Mouse (Mus musculus) adrenal gland, adult 10 weeks (tissue): ENCODE measurements around the gene Hist3h2a. TPM values are rescaled to one million over a fixed set of nuclear protein-coding genes. Genes with fewer than 3 reads are reported as not detected.

Experiments
- polyA plus RNA-seq: library from polyadenylated mRNA; stranded (reverse); fragments of 350-450 nt; fragmentation: Illumina TruSeq; extraction: RNeasy Lipid Tissue Mini Kit (QIAGEN cat#74804); gene quantifications from one replicate; pipeline ENCODE4 v1.2.3, GENCODE M21; 2014; ENCODE audit warnings: low read depth, low replicate concordance

Hist3h2a gene
- 13.1 TPM for polyA plus RNA-seq

DNA sequence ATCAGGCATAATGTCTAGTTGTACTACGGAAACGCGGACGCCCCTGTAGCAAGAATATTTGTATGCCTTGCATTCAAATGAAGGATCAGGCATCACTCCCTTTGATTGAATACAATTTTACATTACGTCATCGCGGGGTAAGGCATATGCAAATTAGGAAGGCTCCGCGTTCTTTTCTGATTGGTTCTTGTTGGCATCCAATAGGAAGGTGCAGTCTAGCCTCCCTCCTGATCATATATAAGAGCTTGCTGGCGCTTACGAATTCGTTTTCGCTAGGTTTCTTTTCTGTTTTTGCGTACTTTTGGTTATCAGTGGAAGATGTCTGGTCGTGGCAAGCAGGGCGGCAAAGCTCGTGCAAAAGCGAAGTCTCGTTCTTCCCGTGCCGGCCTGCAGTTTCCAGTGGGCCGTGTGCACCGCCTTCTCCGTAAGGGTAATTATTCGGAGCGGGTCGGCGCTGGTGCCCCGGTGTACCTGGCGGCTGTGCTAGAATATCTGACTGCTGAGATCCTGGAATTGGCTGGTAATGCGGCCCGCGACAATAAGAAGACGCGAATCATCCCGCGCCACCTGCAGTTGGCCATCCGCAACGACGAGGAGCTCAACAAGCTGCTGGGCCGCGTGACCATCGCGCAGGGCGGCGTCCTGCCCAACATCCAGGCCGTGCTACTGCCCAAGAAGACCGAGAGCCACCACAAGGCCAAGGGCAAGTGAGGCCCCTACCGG lies at the start of gene Hist3h2a, which contains the start of gene Trim17:
Gene Hist3h2a (plus strand): TSS at position 266 of the 723 bp plus-strand sequence.
Gene Trim17 (plus strand): TSS at position 266 of the 723 bp plus-strand sequence.

DNA sequence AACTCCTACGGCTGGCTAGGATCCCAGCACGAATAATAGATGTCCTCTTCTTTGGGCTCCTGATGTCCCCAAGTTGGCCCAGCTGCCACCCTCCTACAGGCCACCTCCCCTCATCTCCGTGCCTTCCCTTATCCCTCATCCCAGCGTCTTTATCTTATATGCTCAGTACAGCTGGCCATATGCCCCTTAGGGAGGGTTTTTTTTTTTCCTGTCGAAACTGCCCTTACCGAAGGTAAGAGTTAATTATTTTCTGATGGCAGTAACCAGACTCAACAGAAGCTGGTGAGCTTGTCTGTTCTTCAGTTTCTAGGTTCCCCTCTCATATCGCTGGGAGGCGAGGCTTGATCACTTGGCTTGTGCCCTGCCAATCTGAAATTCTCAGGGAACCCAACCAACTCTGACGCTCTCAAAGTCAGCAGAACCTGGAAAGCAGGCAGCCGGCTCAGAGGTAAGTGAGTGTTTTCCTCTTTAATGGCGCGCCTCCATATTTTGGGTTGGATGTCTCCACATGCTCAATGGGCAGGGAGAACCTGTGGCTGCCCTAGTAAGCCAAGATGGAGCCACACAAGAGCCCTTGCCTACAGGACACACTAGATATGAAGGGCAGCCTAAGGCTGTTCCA lies 36.6 kb upstream of the Hist3h2a start, which contains the start of gene Btnl10:
Gene Btnl10 (plus strand): TSS at position 164 of the 622 bp plus-strand sequence.

DNA sequence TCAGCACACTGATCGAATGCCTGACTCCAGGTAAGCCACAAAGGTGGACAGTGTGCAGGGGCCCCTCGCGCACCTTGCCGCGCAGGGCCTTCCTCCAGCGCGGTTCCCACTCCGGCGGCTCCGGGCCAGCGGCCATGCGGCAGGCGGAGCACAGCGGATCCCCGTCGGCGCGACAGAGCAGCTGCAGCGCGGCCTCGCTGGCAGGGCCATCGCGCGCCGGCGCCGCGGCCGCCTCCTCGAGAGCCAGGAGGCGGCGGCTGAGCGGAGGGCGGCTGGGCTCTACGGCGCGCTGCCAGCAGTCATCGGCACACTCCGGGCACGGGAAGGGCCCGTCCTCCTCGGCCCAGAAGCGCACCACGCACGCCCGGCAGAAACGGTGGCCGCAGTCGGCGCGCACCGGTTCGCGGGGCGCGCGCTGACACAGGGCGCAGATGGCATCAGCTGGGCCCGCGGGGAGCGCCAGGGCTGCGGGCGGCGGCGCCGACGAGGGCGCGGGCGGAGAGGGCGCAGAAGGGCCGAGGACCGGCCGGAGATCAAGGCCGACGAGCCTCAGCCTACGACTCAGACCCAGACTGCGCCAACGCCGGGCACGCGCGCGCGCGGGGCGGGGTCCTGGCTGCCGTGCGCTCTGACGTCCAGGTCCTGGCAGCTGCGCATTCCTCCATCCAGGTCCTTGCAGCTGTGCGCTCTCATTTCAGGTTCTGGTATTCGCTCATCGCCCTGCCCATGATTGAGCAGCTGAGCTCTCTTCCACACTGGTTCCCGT lies 16.0 kb upstream of the Hist3h2a start, which contains the start of gene Rnf187:
Gene Rnf187 (minus strand): TSS at position 595 of the 766 bp plus-strand sequence.

DNA sequence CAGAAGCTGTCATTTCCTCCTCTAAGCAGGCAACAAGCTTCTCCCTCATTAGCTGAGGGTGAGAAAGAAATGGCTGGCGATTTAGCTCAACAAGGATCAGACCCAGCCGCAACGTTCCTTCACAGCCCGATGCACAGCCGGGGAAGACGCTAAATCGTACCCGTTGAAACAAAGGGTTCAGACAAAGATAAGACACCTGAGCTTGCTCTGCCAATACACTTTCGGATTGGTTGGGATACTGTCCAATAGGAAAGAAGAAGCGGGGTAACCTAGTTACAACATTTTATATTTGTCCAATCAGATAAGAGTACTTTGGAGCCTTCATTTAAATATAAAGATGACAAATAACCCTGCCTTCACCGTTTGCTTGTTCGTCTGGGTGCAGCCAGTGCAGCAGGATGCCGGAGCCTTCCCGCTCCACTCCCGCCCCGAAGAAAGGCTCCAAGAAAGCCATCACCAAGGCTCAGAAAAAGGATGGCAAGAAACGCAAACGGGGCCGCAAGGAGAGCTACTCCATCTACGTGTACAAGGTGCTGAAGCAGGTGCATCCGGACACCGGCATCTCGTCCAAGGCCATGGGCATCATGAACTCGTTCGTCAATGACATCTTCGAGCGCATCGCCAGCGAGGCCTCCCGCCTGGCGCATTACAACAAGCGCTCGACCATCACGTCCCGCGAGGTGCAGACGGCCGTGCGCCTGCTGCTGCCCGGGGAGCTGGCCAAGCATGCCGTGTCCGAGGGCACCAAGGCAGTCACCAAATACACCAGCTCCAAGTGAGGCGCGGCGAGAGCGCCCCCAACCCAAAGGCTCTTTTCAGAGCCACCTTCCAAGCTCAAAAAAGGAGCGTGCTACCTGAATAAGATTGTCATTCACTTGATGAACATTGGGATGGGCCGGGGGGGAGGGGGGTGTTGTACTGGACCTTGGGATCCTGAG lies 5.7 kb upstream of the Hist3h2a start, which contains the start of gene Hist3h2ba:
Gene Hist3h2ba (plus strand): TSS at position 379 of the 938 bp plus-strand sequence.

DNA sequence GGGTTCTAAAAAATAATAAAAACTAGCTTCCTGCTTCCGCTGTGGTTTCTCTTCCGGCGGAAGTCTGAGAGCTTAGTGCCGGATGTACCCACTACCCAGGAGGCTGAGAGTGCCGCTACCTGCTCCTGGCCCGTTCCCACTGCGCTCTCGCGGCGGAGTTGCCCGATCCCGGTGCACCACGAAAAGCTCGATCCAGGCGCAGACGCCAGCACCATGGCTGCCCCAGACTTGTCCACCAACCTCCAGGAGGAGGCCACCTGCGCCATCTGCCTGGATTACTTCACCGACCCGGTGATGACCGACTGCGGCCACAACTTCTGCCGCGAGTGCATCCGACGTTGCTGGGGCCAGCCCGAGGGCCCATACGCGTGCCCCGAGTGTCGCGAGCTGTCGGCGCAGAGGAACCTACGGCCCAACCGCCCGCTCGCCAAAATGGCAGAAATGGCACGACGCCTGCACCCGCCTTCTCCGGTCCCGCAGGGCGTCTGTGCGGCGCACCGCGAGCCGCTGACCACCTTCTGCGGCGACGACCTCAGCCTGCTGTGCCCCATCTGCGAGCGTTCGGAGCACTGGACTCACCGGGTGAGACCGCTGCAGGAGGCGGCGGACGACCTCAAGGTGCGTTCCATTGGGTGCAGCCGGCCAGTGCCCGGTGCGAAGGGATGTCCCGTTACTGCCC lies 23.7 kb downstream of the Hist3h2a start, which contains the start of gene Trim11:
Gene Trim11 (plus strand): TSS at position 67 of the 679 bp plus-strand sequence.

Other genes with a start within 250 kb of the Hist3h2a start
- gene Olfr318, start 230.7 kb upstream of the Hist3h2a start, polyA plus RNA-seq, result not detected
- gene Olfr317, start 215.5 kb upstream of the Hist3h2a start, polyA plus RNA-seq, result not detected
- gene Olfr316, start 202.0 kb upstream of the Hist3h2a start, polyA plus RNA-seq, result not detected
- gene Olfr315, start 181.5 kb upstream of the Hist3h2a start, polyA plus RNA-seq, result not detected
- gene Olfr314, start 171.7 kb upstream of the Hist3h2a start, polyA plus RNA-seq, result not detected
- gene Fam183b, start 152.7 kb upstream of the Hist3h2a start, polyA plus RNA-seq, result 4.1 TPM
- gene Olfr313, start 139.7 kb upstream of the Hist3h2a start, polyA plus RNA-seq, result not detected
- not detected for gene Olfr312, start 125.4 kb upstream of the Hist3h2a start, polyA plus RNA-seq
- not detected for gene Olfr311, start 115.4 kb upstream of the Hist3h2a start, polyA plus RNA-seq
- gene Gm12258, start 107.5 kb upstream of the Hist3h2a start, polyA plus RNA-seq, result 5.5 TPM
- 6.7 TPM for gene 2810021J22Rik, start 87.5 kb upstream of the Hist3h2a start, polyA plus RNA-seq
- 5.9 TPM for gene Zfp39, start 50.5 kb upstream of the Hist3h2a start, polyA plus RNA-seq
- not detected for gene Btnl10, start 36.8 kb upstream of the Hist3h2a start, polyA plus RNA-seq
- gene Rnf187, start 15.8 kb upstream of the Hist3h2a start, polyA plus RNA-seq, result 13.2 TPM
- not detected for gene Hist3h2ba, start 5.8 kb upstream of the Hist3h2a start, polyA plus RNA-seq
- not detected for gene Trim17, start within 50 bp of the Hist3h2a start, polyA plus RNA-seq
- 1.3 TPM for gene Trim11, start 23.4 kb downstream of the Hist3h2a start, polyA plus RNA-seq
- gene Obscn, start 181.7 kb downstream of the Hist3h2a start, polyA plus RNA-seq, result not detected
- gene Iba57, start 209.1 kb downstream of the Hist3h2a start, polyA plus RNA-seq, result 1.2 TPM
- gene Gjc2, start 228.5 kb downstream of the Hist3h2a start, polyA plus RNA-seq, result not detected
- 5.7 TPM for gene Guk1, start 237.5 kb downstream of the Hist3h2a start, polyA plus RNA-seq
- gene Mrpl55, start 247.8 kb downstream of the Hist3h2a start, polyA plus RNA-seq, result 14.6 TPM